Mouse (Mus musculus): ENCODE data around the gene Engase.

Gene Engase

GRCm38 (mm10) chr11:118455788-118456187 is 20.8 kb upstream of the Engase start:
- no peak for DNase-seq

- no peak for DNase-seq
These were observed 19.7 kb upstream of the Engase start for GRCm38 (mm10) chr11:118456937-118457336.

GRCm38 (mm10) chr11:118459051-118459450 is 17.6 kb upstream of the Engase start:
- DNase-seq = peak; percentile 69 to 92

- no peak for DNase-seq
These were observed 17.1 kb upstream of the Engase start for GRCm38 (mm10) chr11:118459536-118459935.

- DNase-seq = no peak
These were observed 16.3 kb upstream of the Engase start for GRCm38 (mm10) chr11:118460280-118460679.

GRCm38 (mm10) chr11:118467441-118468035 is 9.1 kb upstream of the Engase start:
- no peak for DNase-seq

- DNase-seq = no peak
These were observed 7.0 kb upstream of the Engase start for GRCm38 (mm10) chr11:118469509-118470160.

- no peak for DNase-seq
These were observed 6.2 kb upstream of the Engase start for GRCm38 (mm10) chr11:118470234-118470966.

GRCm38 (mm10) chr11:118471676-118472075 is 5.0 kb upstream of the Engase start:
- peak in 1 of 2 experiments; percentile 29 for DNase-seq

- DNase-seq = no peak
These were observed 3.5 kb upstream of the Engase start for GRCm38 (mm10) chr11:118473161-118473560.

GRCm38 (mm10) chr11:118473842-118474500 is 2.7 kb upstream of the Engase start:
- no peak for DNase-seq

- no peak for DNase-seq
These were observed 1.0 kb upstream of the Engase start for GRCm38 (mm10) chr11:118475496-118476083.

- peak; percentile 63 to 84 for DNase-seq
These were observed 3.1 kb downstream of the Engase start for GRCm38 (mm10) chr11:118479776-118480175.

- no peak for DNase-seq
These were observed 4.6 kb downstream of the Engase start for GRCm38 (mm10) chr11:118481231-118481630.

- DNase-seq = no peak
These were observed 5.1 kb downstream of the Engase start for GRCm38 (mm10) chr11:118481751-118482150.

GRCm38 (mm10) chr11:118484169-118484568 is 7.5 kb downstream of the Engase start:
- DNase-seq = peak in 1 of 2 experiments; percentile 29

GRCm38 (mm10) chr11:118485338-118485737 is 8.7 kb downstream of the Engase start:
- DNase-seq = no peak

GRCm38 (mm10) chr11:118485780-118486179 is 9.2 kb downstream of the Engase start:
- DNase-seq = no peak

- no peak for DNase-seq
These were observed 9.7 kb downstream of the Engase start for GRCm38 (mm10) chr11:118486281-118486680.

GRCm38 (mm10) chr11:118486881-118487772 is 10.5 kb downstream of the Engase start:
- peak in 1 of 2 experiments; percentile 26 for DNase-seq

- DNase-seq = peak; percentile 30 to 37
These were observed 11.7 kb downstream of the Engase start for GRCm38 (mm10) chr11:118488191-118488906.

All from kidney, postnatal 25 days (tissue).